Mouse (Mus musculus) brown adipose tissue, adult 24 weeks (tissue): ENCODE results near the gene Wdfy2. TPM values are rescaled to one million over a fixed set of nuclear protein-coding genes. Genes with fewer than 3 reads are reported as not detected.

Source experiments
- H3K27ac ChIP-seq: fragments of 200-500 bp; replicated peaks from 2 replicates; pipeline ENCODE4 v1.5.1; 2012; ENCODE audit warnings: low read depth, mild to moderate bottlenecking, low read length
- H3K4me1 ChIP-seq: fragments of 200-500 bp; 2 replicates; pipeline ENCODE4 v1.6.1; 2012; ENCODE audit warnings: low read length, mixed read lengths; ENCODE audit not compliant: control insufficient read depth, insufficient read depth, insufficient read length
- H3K4me3 ChIP-seq: fragments of 200-500 bp; 2 replicates; pipeline ENCODE4 v1.5.1; 2012; ENCODE audit warnings: low read depth, mild to moderate bottlenecking, low read length, moderate library complexity; ENCODE audit not compliant: insufficient read depth
- polyA plus RNA-seq: library from polyadenylated mRNA; stranded (reverse); fragments of >200 nt; gene quantifications from 2 replicates; pipeline ENCODE4 v1.2.4, GENCODE M21; 2012; ENCODE audit not compliant: missing spikeins, insufficient read depth, insufficient read length

Wdfy2 gene
- polyA plus RNA-seq: 8.7 and 9.6 TPM in 2 replicates

GRCm38 (mm10) chr14:62837641-62838252 is at the start of gene Wdfy2:
Gene Wdfy2, plus strand, starts transcription at chr14:62837678.
- Histone ChIP-seq H3K4me3 (peak within 1 kb of the TSS; percentile 92), H3K27ac (peak within 1 kb of the TSS; percentile 83), H3K4me1 (peaks cover 6% of the 10 kb centered on the region; the same call in 1 of the 2 replicates)

- no peaks in the 10 kb centered on the region for H3K4me1 ChIP-seq
- H3K4me3 ChIP-seq: no peak overlapping the region
- H3K27ac ChIP-seq: no peak overlapping the region
Measured at GRCm38 (mm10) chr14:62789282-62789681, 48.2 kb upstream of the Wdfy2 start.

- H3K4me3 ChIP-seq: no peak overlapping the region
- no peak overlapping the region for H3K27ac ChIP-seq
- H3K4me1 ChIP-seq: peaks cover 9% of the 10 kb centered on the region; the same call in 1 of the 2 replicates
Measured at GRCm38 (mm10) chr14:62795719-62796118, 41.8 kb upstream of the Wdfy2 start.

- Histone ChIP-seq H3K27ac (no peak overlapping the region), H3K4me3 (no peak overlapping the region), H3K4me1 (peaks cover 9% of the 10 kb centered on the region; the same call in 1 of the 2 replicates)
Measured at GRCm38 (mm10) chr14:62798608-62799101, 38.8 kb upstream of the Wdfy2 start.

- Histone ChIP-seq H3K27ac (peak overlapping the region; percentile 64), H3K4me1 (peaks cover 11% of the 10 kb centered on the region; the same call in 1 of the 2 replicates), H3K4me3 (no peak overlapping the region)
Measured at GRCm38 (mm10) chr14:62800791-62801190, 36.7 kb upstream of the Wdfy2 start.

- Histone ChIP-seq H3K4me1 (peaks cover 14% of the 10 kb centered on the region), H3K27ac (no peak overlapping the region), H3K4me3 (no peak overlapping the region)
Measured at GRCm38 (mm10) chr14:62803204-62803603, 34.3 kb upstream of the Wdfy2 start.

- Histone ChIP-seq H3K27ac (peak overlapping the region; percentile 31), H3K4me3 (no peak overlapping the region), H3K4me1 (peaks cover 14% of the 10 kb centered on the region)
Measured at GRCm38 (mm10) chr14:62806921-62807320, 30.6 kb upstream of the Wdfy2 start.

- no peak overlapping the region for H3K4me3 ChIP-seq
- H3K27ac ChIP-seq: peak overlapping the region; percentile 40
- H3K4me1 ChIP-seq: peaks cover 14% of the 10 kb centered on the region
Measured at GRCm38 (mm10) chr14:62808661-62809523, 28.6 kb upstream of the Wdfy2 start.

GRCm38 (mm10) chr14:62812765-62813164 is 24.7 kb upstream of the Wdfy2 start:
- Histone ChIP-seq H3K4me1 (peaks cover 6% of the 10 kb centered on the region; the same call in 1 of the 2 replicates), H3K4me3 (no peak overlapping the region), H3K27ac (no peak overlapping the region)

GRCm38 (mm10) chr14:62814567-62814966 is 22.9 kb upstream of the Wdfy2 start:
- no peak overlapping the region for H3K4me3 ChIP-seq

GRCm38 (mm10) chr14:62816827-62817226 is 20.7 kb upstream of the Wdfy2 start:
- no peak overlapping the region for H3K4me3 ChIP-seq
- no peaks in the 10 kb centered on the region for H3K4me1 ChIP-seq
- H3K27ac ChIP-seq: no peak overlapping the region

More at GRCm38 (mm10) chr14:62814567-62814966, 22.9 kb upstream of the Wdfy2 start:
- no peak overlapping the region for H3K27ac ChIP-seq
- H3K4me1 ChIP-seq: no peaks in the 10 kb centered on the region

GRCm38 (mm10) chr14:62825575-62826332 is 11.7 kb upstream of the Wdfy2 start:
- H3K4me1 ChIP-seq: no peaks in the 10 kb centered on the region
- no peak overlapping the region for H3K4me3 ChIP-seq
- no peak overlapping the region for H3K27ac ChIP-seq

- Histone ChIP-seq H3K4me1 (no peaks in the 10 kb centered on the region), H3K27ac (no peak overlapping the region), H3K4me3 (no peak overlapping the region)
Measured at GRCm38 (mm10) chr14:62829291-62829690, 8.2 kb upstream of the Wdfy2 start.

- Histone ChIP-seq H3K4me3 (no peak overlapping the region), H3K27ac (0 out of 2 replicates have a peak overlapping the region, but pooled peaks have one; percentile 19)
Measured at GRCm38 (mm10) chr14:62831691-62832275, 5.7 kb upstream of the Wdfy2 start.

More at GRCm38 (mm10) chr14:62831691-62832275, 5.7 kb upstream of the Wdfy2 start:
- H3K4me1 ChIP-seq: no peaks in the 10 kb centered on the region
